ENCODE assay signal across 9 mouse cellular contexts in the genomic region with DNA sequence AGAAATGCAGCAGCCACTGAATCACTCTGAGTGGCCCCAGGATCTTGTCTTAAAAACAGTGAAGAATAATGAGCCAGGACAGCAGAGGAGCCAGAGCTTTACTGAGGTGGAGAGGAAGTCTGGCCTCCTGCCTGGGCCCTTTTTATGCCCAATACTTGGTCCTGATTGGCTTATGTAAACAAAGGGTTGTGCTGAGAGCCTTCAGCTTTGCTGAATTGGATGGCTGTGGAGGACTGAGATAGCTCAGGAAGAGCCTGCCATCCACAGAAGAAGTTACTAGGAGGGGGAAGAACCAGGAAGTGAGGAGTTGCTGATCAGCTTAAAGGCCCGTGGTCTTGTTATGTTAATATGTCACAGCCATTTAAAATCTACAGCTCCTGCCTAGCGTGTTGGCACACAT. TPM values are rescaled to one million over a fixed set of nuclear protein-coding genes. Genes with fewer than 3 reads are reported as not detected.
DNase-seq lines count a peak whose midpoint lies in the region; ATAC-seq and TF ChIP-seq lines count a peak whose summit lies in the region.
"Had no signal": no experiment of that assay in that cellular context is flagged by ENCODE, and none has a peak within 500 bp of the region (broad histone marks: within the 10 kb centered on the region; RNA-seq: fewer than 3 reads in every experiment).

No protein-coding gene starts in this region.

- WGBS in heart, embryonic 12.5 days = 34% methylated on average over 2 of the region's 2 CpGs
- WGBS in lung, embryonic 14.5 days = 29% methylated on average over 2 of the region's 2 CpGs

- DNase-seq in heart, adult 18-20 months = peak; percentile 41 to 59
- no peak for DNase-seq in heart, postnatal 25 days (ENCODE audit: low spot score)
- DNase-seq in MEL-GATA-1-ER (ENCODE audit: extremely low read depth, low read depth) = peak; percentile 75
- peak; percentile 43 for DNase-seq in lung, embryonic 14.5 days
- no peak for DNase-seq in spleen, postnatal 14 days (ENCODE audit: low spot score in 2 of 2)
- no peak for DNase-seq in adrenal gland, adult 2 months
- DNase-seq in ovary, postnatal 10 days (ENCODE audit: low spot score) = no peak

- peak overlapping the region; percentile 34; the same call in 1 of the 2 replicates for H3K9ac ChIP-seq in heart, embryonic 12.5 days
- no peak overlapping the region for H3K9ac ChIP-seq in lung, embryonic 14.5 days

- intact Hi-C loops in heart, postnatal 25 days (cut with DNase I) = no loop called here

- no peaks in the 10 kb centered on the region for H3K27me3 ChIP-seq in heart, embryonic 12.5 days (replicated peaks)
- no peaks in the 10 kb centered on the region for H3K27me3 ChIP-seq in lung, embryonic 14.5 days (ENCODE audit: insufficient read depth, low read length)
- H3K27me3 ChIP-seq: Patski had no signal

- TF ChIP-seq CTCF in lung, embryonic 14.5 days (IDR thresholded peaks at IDR 0.05; ENCODE audit: low read depth) = no peak

- ATAC-seq in heart, embryonic 12.5 days (ENCODE audit: insufficient number of reproducible peaks, low FRiP score) = no peak
- ATAC-seq in lung, embryonic 14.5 days (ENCODE audit: insufficient read depth) = peak; percentile 36; the same call in 1 of the 2 replicates
- ATAC-seq: Patski had no signal

- no peak overlapping the region for H3K4me2 ChIP-seq in heart, embryonic 12.5 days
- no peak overlapping the region for H3K4me2 ChIP-seq in lung, embryonic 14.5 days

- H3K36me3 ChIP-seq in heart, embryonic 12.5 days = peaks cover 9% of the 10 kb centered on the region; the same call in 1 of the 2 replicates
- no peaks in the 10 kb centered on the region for H3K36me3 ChIP-seq in lung, embryonic 14.5 days (ENCODE audit: insufficient read depth)

- H3K9me3 ChIP-seq in heart, embryonic 12.5 days (replicated peaks) = no peaks in the 10 kb centered on the region
- H3K9me3 ChIP-seq in lung, embryonic 14.5 days (ENCODE audit: low read depth, low read length) = no peaks in the 10 kb centered on the region

- H3K27ac ChIP-seq in heart, embryonic 12.5 days (ENCODE audit: poor library complexity, severe bottlenecking) = peak overlapping the region; percentile 60
- peak overlapping the region; percentile 37; the same call in 1 of the 2 replicates for H3K27ac ChIP-seq in lung, embryonic 14.5 days (ENCODE audit: low read depth)

- H3K4me3 ChIP-seq in heart, embryonic 12.5 days = no peak overlapping the region
- H3K4me3 ChIP-seq in lung, embryonic 14.5 days (ENCODE audit: low read depth, low read length) = no peak overlapping the region

- peaks cover 31% of the 10 kb centered on the region for H3K4me1 ChIP-seq in heart, embryonic 12.5 days (replicated peaks)
- H3K4me1 ChIP-seq in lung, embryonic 14.5 days (ENCODE audit: insufficient read depth) = peaks cover 8% of the 10 kb centered on the region

RNA-seq across cellular contexts. Expression of a gene that starts 46.5 kb away (rescaled TPM):
- 100 to 1,000 TPM; 146 to 169 TPM for total RNA-seq in heart, adult 18-20 months (2021)
- 100 to 1,000 TPM; 145 to 159 TPM for total RNA-seq in heart, postnatal 25 days (2021)
- 35.8 and 36.6 TPM in 2 replicates for polyA plus RNA-seq in heart, embryonic 12.5 days (2016; fragmentation: Nextera tagmentation; extraction: Ambion mirVana)
- 31.9 and 33.8 TPM in 2 replicates for polyA plus RNA-seq in lung, embryonic 14.5 days (2014; fragmentation: Nextera tagmentation; extraction: Ambion mirVana)
- total RNA-seq in adrenal gland, adult 2 months (2021) = 100 to 1,000 TPM; 116 to 127 TPM
- 182 and 274 TPM in 2 replicates for polyA plus RNA-seq in adrenal gland, adult 2 months (2012; rRNA removed)

RNA-seq across cellular contexts. Expression of a gene that starts 56.4 kb away (rescaled TPM):
- total RNA-seq in heart, adult 18-20 months (2021) = not detected
- total RNA-seq in heart, postnatal 25 days (2021) = not detected
- polyA plus RNA-seq in heart, embryonic 12.5 days (2016; fragmentation: Nextera tagmentation; extraction: Ambion mirVana) = not detected in 2 replicates
- not detected in 2 replicates for polyA plus RNA-seq in lung, embryonic 14.5 days (2014; fragmentation: Nextera tagmentation; extraction: Ambion mirVana)
- under 1 TPM in 1 of 2 experiments, not detected in 1; 0.20 TPM for total RNA-seq in adrenal gland, adult 2 months (2021)
- 0.08 TPM in 1 of 2 replicates, not detected in the other for polyA plus RNA-seq in adrenal gland, adult 2 months (2012; rRNA removed)
- polyA plus RNA-seq: Patski had no signal

Comparison
In these comparisons a context has a peak if more than half of its experiments do, and no peak if none do; other contexts are left out.
1. DNase-seq: peak in heart, adult 18-20 months (2 of 2), MEL-GATA-1-ER (single experiment) and lung, embryonic 14.5 days (single experiment); none in heart, postnatal 25 days (single experiment), spleen, postnatal 14 days (0 of 2), adrenal gland, adult 2 months (single experiment) and ovary, postnatal 10 days (single experiment).